ENCODE assay signal across 8 mouse cellular contexts in the genomic region with DNA sequence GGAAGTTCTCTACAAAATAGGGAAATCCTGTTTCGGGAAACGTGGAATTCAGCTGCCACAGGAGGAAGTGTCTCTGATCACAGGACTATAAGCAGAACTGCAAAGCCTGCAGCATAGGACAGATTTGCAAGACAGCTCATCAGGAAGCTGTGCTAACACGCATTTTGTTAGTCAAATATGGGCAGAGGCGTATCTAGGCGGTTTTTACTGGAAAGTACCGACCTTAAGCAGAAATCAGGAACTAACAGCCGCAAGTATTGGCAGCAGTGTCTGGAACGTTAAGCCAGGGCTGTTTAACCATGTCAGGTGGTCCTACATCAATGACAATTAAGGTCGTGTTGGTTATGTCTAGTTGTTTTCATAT. TPM values are rescaled to one million over a fixed set of nuclear protein-coding genes. Genes with fewer than 3 reads are reported as not detected.
DNase-seq lines count a peak whose midpoint lies in the region; ATAC-seq and TF ChIP-seq lines count a peak whose summit lies in the region.

No protein-coding gene starts in this region.

- under 1% methylated on average over 9 of the region's 9 CpGs for WGBS in bone marrow, adult 2 months
- WGBS in macrophage (ENCODE audit: missing documents): 1% methylated on average over 9 of the region's 9 CpGs

- no peak for ATAC-seq in cerebellum, adult (ENCODE audit: insufficient number of reproducible peaks, low FRiP score, low TSS enrichment)

- peak; percentile 14 to 15 for DNase-seq in layer of hippocampus, adult 2 months (ENCODE audit: low spot score in 2 of 2)
- no peak for DNase-seq in layer of hippocampus, adult 8-10 months (ENCODE audit: low spot score in 2 of 2)
- peak; percentile 76 for DNase-seq in kidney, adult 9 months
- DNase-seq in thymus, postnatal 36 days: peak; percentile 46 to 55
- DNase-seq in testis, postnatal 10 days (ENCODE audit: low spot score): no peak

- H3K36me3 ChIP-seq in macrophage (ENCODE audit: inconsistent target): no peaks in the 10 kb centered on the region

- H3K79me2 ChIP-seq in macrophage (ENCODE audit: inconsistent target): peaks cover 29% of the 10 kb centered on the region; the same call in 1 of the 2 replicates

- H3K4me1 ChIP-seq in bone marrow, adult 2 months (ENCODE audit: control insufficient read depth, insufficient read depth, low read length): peaks cover 2% of the 10 kb centered on the region; the same call in 1 of the 2 replicates

- no peak for TF ChIP-seq CTCF in layer of hippocampus, adult 2 months (conservative IDR thresholded peaks at IDR 0.05)
- TF ChIP-seq CTCF in bone marrow, adult 2 months (IDR thresholded peaks at IDR 0.05; ENCODE audit: control insufficient read depth, insufficient read depth, low read length): no peak

- H3K27ac ChIP-seq in layer of hippocampus, adult 2 months: peak overlapping the region; percentile 61; the same call in 1 of the 2 replicates
- H3K27ac ChIP-seq in bone marrow, adult 2 months (ENCODE audit: control insufficient read depth, insufficient read depth, low read depth, low read length, poor library complexity): peak overlapping the region; percentile 37; the same call in 1 of the 2 replicates
- peak overlapping the region; percentile 100 for H3K27ac ChIP-seq in macrophage

- no peak overlapping the region for H3K4me3 ChIP-seq in layer of hippocampus, adult 2 months
- H3K4me3 ChIP-seq in bone marrow, adult 2 months (replicated peaks; ENCODE audit: control insufficient read depth, low read depth, low read length): peak overlapping the region; percentile 15
- H3K4me3 ChIP-seq in macrophage (ENCODE audit: inconsistent target): no peak overlapping the region

- 0 out of 2 replicates have a peak, but pooled peaks have one; percentile 38 for TF ChIP-seq POLR2A in bone marrow, adult 2 months (IDR thresholded peaks at IDR 0.05; ENCODE audit: borderline replicate concordance, control insufficient read depth, low read depth, low read length)

RNA-seq across cellular contexts. Expression of gene Cd69, which starts 42.4 kb away (rescaled TPM):
- not detected for total RNA-seq in layer of hippocampus, adult 2 months (2021)
- not detected for total RNA-seq in layer of hippocampus, adult 8-10 months (2022)
- 4.8 and 4.9 TPM in 2 replicates for polyA plus RNA-seq in bone marrow, adult 2 months (2011; ENCODE audit: insufficient read depth, insufficient read length, low replicate concordance, missing spikeins)
- total RNA-seq in macrophage (2018; cell fraction: chromatin; rRNA removed): 100 to 1,000 TPM in 2 of 26 experiments, 10 to 100 TPM in 21, 1 to 10 TPM in 3; 1.2 to 161 (median 29.2) TPM
- total RNA-seq in macrophage (2018; cell fraction: cytosol; rRNA removed): 100 to 1,000 TPM in 7 of 26 experiments, 10 to 100 TPM in 15, 1 to 10 TPM in 4; 2.5 to 178 (median 41.6) TPM
- total RNA-seq in macrophage (2018; cell fraction: nucleus; rRNA removed): 100 to 1,000 TPM in 11 of 26 experiments, 10 to 100 TPM in 13, 1 to 10 TPM in 2; 3.7 to 210 (median 74.5) TPM
- polyA plus RNA-seq in macrophage (2018): 2.4 to 12.8 TPM (median 4.1 TPM) in 3 replicates

RNA-seq across cellular contexts. Expression of gene Clec2d, which starts 52.4 kb away (rescaled TPM):
- 1 to 10 TPM; 7.3 to 7.4 TPM for total RNA-seq in layer of hippocampus, adult 2 months (2021)
- total RNA-seq in layer of hippocampus, adult 8-10 months (2022): 1 to 10 TPM; 6.9 to 9.8 (median 8.9) TPM
- 57.9 and 122 TPM in 2 replicates for polyA plus RNA-seq in bone marrow, adult 2 months (2011; ENCODE audit: insufficient read depth, insufficient read length, low replicate concordance, missing spikeins)
- 1,000 to 10,000 TPM in 14 of 26 experiments, 100 to 1,000 TPM in 12; 684 to 1,927 (median 1,016) TPM for total RNA-seq in macrophage (2018; cell fraction: chromatin; rRNA removed)
- total RNA-seq in macrophage (2018; cell fraction: cytosol; rRNA removed): 100 to 1,000 TPM; 130 to 310 (median 205) TPM
- 1,000 to 10,000 TPM in 24 of 26 experiments, 100 to 1,000 TPM in 2; 867 to 2,363 (median 1,262) TPM for total RNA-seq in macrophage (2018; cell fraction: nucleus; rRNA removed)
- polyA plus RNA-seq in macrophage (2018): 120 to 201 TPM (median 122 TPM) in 3 replicates

Comparison
In these comparisons a context has a peak if more than half of its experiments do, and no peak if none do; other contexts are left out.
1. DNase-seq: peak in layer of hippocampus, adult 2 months (2 of 2), kidney, adult 9 months (single experiment) and thymus, postnatal 36 days (2 of 2); none in layer of hippocampus, adult 8-10 months (0 of 2) and testis, postnatal 10 days (single experiment).
2. H3K27ac ChIP-seq: peak in every context shown above with its lines; median percentile 100 in macrophage; 61 in layer of hippocampus, adult 2 months; 37 in bone marrow, adult 2 months.